Mouse (Mus musculus) heart, embryonic 16.5 days (tissue): ENCODE results near the gene Cfap46. TPM values are rescaled to one million over a fixed set of nuclear protein-coding genes. Genes with fewer than 3 reads are reported as not detected.

Experiments used
- ATAC-seq: fragments of 200-750 bp; cut with Nextera tagmentation; replicated peaks from 2 replicates; pipeline ENCODE4 v1.8.0; 2017; ENCODE audit warnings: moderate number of reproducible peaks; ENCODE audit not compliant: insufficient read depth, low FRiP score; ENCODE audit errors: extremely low read depth
- H3K27ac ChIP-seq: fragments of 300-500 bp; sonication (generic); 2 replicates; pipeline ENCODE4 v1.5.1; 2014; ENCODE audit warnings: mild to moderate bottlenecking, low read length, control low read depth, moderate library complexity
- H3K27me3 ChIP-seq: fragments of 300-500 bp; sonication (generic); 2 replicates; pipeline ENCODE4 v1.6.1; 2014; ENCODE audit warnings: low read length, mixed read lengths; ENCODE audit not compliant: control insufficient read depth, insufficient read depth
- H3K36me3 ChIP-seq: fragments of 300-500 bp; sonication (generic); 2 replicates; pipeline ENCODE4 v1.6.1; 2014; ENCODE audit not compliant: control insufficient read depth, insufficient read depth
- H3K4me1 ChIP-seq: fragments of 300-500 bp; sonication (generic); 2 replicates; pipeline ENCODE4 v1.6.1; 2014; ENCODE audit warnings: low read length, mixed read lengths; ENCODE audit not compliant: control insufficient read depth, insufficient read depth
- H3K4me2 ChIP-seq: fragments of 300-500 bp; sonication (generic); 2 replicates; pipeline ENCODE4 v1.6.1; 2014; ENCODE audit warnings: low read depth, mild to moderate bottlenecking, control low read depth, low read length
- H3K4me3 ChIP-seq: fragments of 300-500 bp; sonication (generic); 2 replicates; pipeline ENCODE4 v1.5.1; 2014; ENCODE audit warnings: mild to moderate bottlenecking, control low read depth, low read length
- H3K9ac ChIP-seq: fragments of 300-500 bp; sonication (generic); 2 replicates; pipeline ENCODE4 v1.6.1; 2014; ENCODE audit warnings: low read length, control low read depth
- H3K9me3 ChIP-seq: fragments of 300-500 bp; sonication (generic); replicated peaks from 2 replicates; pipeline ENCODE4 v1.6.1; 2016; ENCODE audit warnings: low read length; ENCODE audit not compliant: control insufficient read depth
- WGBS: fragments of 180-500 bp; shearing (Covaris S2); extraction: QIAGEN DNeasy Blood & Tissue Kit; methylation state at CpG from one replicate; pipeline ENCODE4 v1.1.7; 2014; 5-methylcytosine and 5-hydroxymethylcytosine counted together
- polyA plus RNA-seq: library from polyadenylated mRNA; unstranded; fragments of >200 nt; fragmentation: Nextera tagmentation; extraction: Ambion mirVana; gene quantifications from 2 replicates; pipeline ENCODE4 v1.2.1, GENCODE M21; 2015

Cfap46 gene
- polyA plus RNA-seq, 1 experiment from 2014 or later, result 0.59 TPM

GRCm38 (mm10) chr7:139551519-139551918 is 132.1 kb downstream of the Cfap46 start:
- H3K4me1 ChIP-seq, result peaks cover 3% of the 10 kb centered on the region; the same call in 1 of the 2 replicates
- ATAC-seq, result no peak
- no peaks in the 10 kb centered on the region for H3K36me3 ChIP-seq
- H3K27me3 ChIP-seq, result no peaks in the 10 kb centered on the region
- H3K27ac ChIP-seq, result no peak overlapping the region
- no peaks in the 10 kb centered on the region for H3K9me3 ChIP-seq
- no peak overlapping the region for H3K4me3 ChIP-seq
- H3K4me2 ChIP-seq, result no peak overlapping the region
- H3K9ac ChIP-seq, result no peak overlapping the region
- 76% methylated on average over 2 of the region's 2 CpGs for WGBS

Other genes starting within 250 kb of the Cfap46 start
- 0.36 and 0.55 TPM in 2 replicates for gene Nkx6-2, start 101.0 kb downstream of the Cfap46 start, polyA plus RNA-seq
- gene Adgra1, start 150.4 kb upstream of the Cfap46 start, polyA plus RNA-seq, result not detected in 2 replicates
- gene Kndc1, start 210.9 kb upstream of the Cfap46 start, polyA plus RNA-seq, result 0.37 and 0.47 TPM in 2 replicates